Comparison of ENCODE assay signal across 13 mouse cellular contexts in genomic region chr3:54633446-54633845, GRCm38 (mm10).
"Had no signal": no experiment of that assay in that cellular context is flagged by ENCODE, and none has a peak within 500 bp of the region (broad histone marks: within the 10 kb centered on the region; RNA-seq: fewer than 3 reads in every experiment).

No protein-coding gene starts in this region.

- H3K9me3 ChIP-seq: stomach, embryonic 15.5 days had no signal

- H3K27me3 ChIP-seq: limb, embryonic 13.5 days; midbrain, embryonic 13.5 days; stomach, embryonic 15.5 days had no signal

- DNase-seq: kidney, adult 11 months; kidney, adult 9 months; kidney, postnatal 36 days; layer of hippocampus, adult 9-11 months; left cerebral cortex, postnatal 4 days; lung, embryonic 14.5 days; lung, postnatal 14 days; right cerebral cortex, postnatal 14 days; thymus, adult 18-20 months; thymus, postnatal 14 days had no signal

- H3K4me3 ChIP-seq: limb, embryonic 13.5 days; midbrain, embryonic 13.5 days; stomach, embryonic 15.5 days had no signal

- ATAC-seq: midbrain, embryonic 13.5 days had no signal

- H3K4me1 ChIP-seq: limb, embryonic 13.5 days; midbrain, embryonic 13.5 days; stomach, embryonic 15.5 days had no signal

- H3K36me3 ChIP-seq: limb, embryonic 13.5 days; midbrain, embryonic 13.5 days; stomach, embryonic 15.5 days had no signal
